Mouse (Mus musculus) embryonic facial prominence, embryonic 10.5 days (tissue): Measurements from ENCODE around the gene Trappc2l. TPM values are rescaled to one million over a fixed set of nuclear protein-coding genes. Genes with fewer than 3 reads are reported as not detected.

Experiments used
- DNase-seq: peaks from one replicate; pipeline ENCODE4 v3.0.0-alpha.2; 2017; ENCODE audit warnings: low spot score
- H3K27ac ChIP-seq: fragments of 300-500 bp; sonication (generic); replicated peaks from 2 replicates; pipeline ENCODE4 v1.5.1; 2016; ENCODE audit warnings: mild to moderate bottlenecking
- H3K27me3 ChIP-seq: fragments of 300-500 bp; sonication (generic); replicated peaks from 2 replicates; pipeline ENCODE4 v1.6.1; 2016; ENCODE audit warnings: low read depth, mild to moderate bottlenecking; ENCODE audit not compliant: poor library complexity, severe bottlenecking
- H3K36me3 ChIP-seq: fragments of 300-500 bp; sonication (generic); replicated peaks from 2 replicates; pipeline ENCODE4 v1.6.1; 2016; ENCODE audit warnings: mild to moderate bottlenecking, moderate library complexity
- H3K4me1 ChIP-seq: fragments of 300-500 bp; sonication (generic); 2 replicates; pipeline ENCODE4 v1.6.1; 2016
- H3K4me3 ChIP-seq: fragments of 300-500 bp; sonication (generic); 2 replicates; pipeline ENCODE4 v1.5.1; 2016; ENCODE audit warnings: mild to moderate bottlenecking, moderate library complexity
- H3K9me3 ChIP-seq: fragments of 300-500 bp; sonication (generic); 2 replicates; pipeline ENCODE4 v1.6.1; 2016; ENCODE audit warnings: mild to moderate bottlenecking
- whole genome bisulfite sequencing: fragments of 180-500 bp; shearing (Covaris S2); methylation state at CpG from one replicate; pipeline ENCODE4 v1.1.7; 2016; 5-methylcytosine and 5-hydroxymethylcytosine counted together
- microRNA-seq: library from miRNA; unstranded; fragments of <30 nt; microRNA quantifications from one replicate; pipeline ENCODE4, GENCODE M21; 2017
- polyA plus RNA-seq: library from polyadenylated mRNA; unstranded; fragments of >200 nt; fragmentation: Nextera tagmentation; extraction: Ambion mirVana; gene quantifications from 2 replicates; pipeline ENCODE4 v1.2.1, GENCODE M21; 2016

The Trappc2l gene
- polyA plus RNA-seq, 1 experiment from 2014 or later: 49.6 TPM

DNA sequence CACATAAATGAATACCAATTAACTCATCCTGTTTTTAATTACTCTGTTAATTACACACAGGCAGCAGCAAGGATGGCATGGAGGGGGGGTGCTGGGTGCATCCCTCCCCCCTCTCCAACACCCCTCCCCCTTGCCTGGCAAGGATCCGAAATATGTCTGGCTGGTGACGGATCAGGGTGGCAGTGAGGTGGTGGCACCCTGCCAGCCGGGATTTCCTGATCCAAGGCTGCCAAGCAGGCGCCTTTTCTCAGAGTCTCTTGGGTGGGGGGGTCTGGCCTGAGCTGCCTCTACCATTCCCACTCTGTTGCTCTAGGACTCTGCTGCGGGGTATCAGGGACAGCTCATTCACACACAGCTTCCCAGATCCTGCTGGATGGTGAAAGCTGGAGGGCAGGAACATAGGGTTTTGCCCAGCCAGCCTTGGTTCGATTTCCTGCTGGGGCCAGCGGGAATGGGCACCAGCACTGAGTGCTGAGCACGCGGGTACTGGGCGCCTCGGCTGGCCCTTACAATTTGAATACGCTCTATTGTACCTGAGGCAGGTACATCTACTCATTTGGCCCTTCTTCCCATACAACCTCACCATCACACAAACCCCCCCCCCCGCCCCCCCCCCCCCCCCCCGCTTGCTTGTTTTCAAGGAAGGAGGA, 54.4 kb downstream of the Trappc2l start:
- Histone ChIP-seq H3K27ac (no peak overlapping the region; the same call in 1 of the 2 replicates), H3K4me3 (no peak overlapping the region), H3K27me3 (peaks cover 70% of the 10 kb centered on the region), H3K9me3 (no peaks in the 10 kb centered on the region), H3K36me3 (no peaks in the 10 kb centered on the region), H3K4me1 (peaks cover 83% of the 10 kb centered on the region)
- DNase-seq: no peak
- WGBS: 61% methylated on average over 14 of the region's 14 CpGs

Small RNA genes lying within 50 kb of the gene (microRNA-seq; reads per million reads assigned to microRNA genes)
- not detected for gene Mir6396

Other genes starting within 250 kb of the Trappc2l start
- 81.8 and 82.5 TPM in 2 replicates for gene Zc3h18, start 235.0 kb upstream of the Trappc2l start, polyA plus RNA-seq
- gene Il17c, start 189.6 kb upstream of the Trappc2l start, polyA plus RNA-seq: 0.29 TPM in 1 of 2 replicates, not detected in the other
- 60.2 and 62.6 TPM in 2 replicates for gene Cyba, start 178.7 kb upstream of the Trappc2l start, polyA plus RNA-seq
- gene Mvd, start 168.2 kb upstream of the Trappc2l start, polyA plus RNA-seq: 51.2 and 59.9 TPM in 2 replicates
- 0.57 and 0.67 TPM in 2 replicates for gene Snai3, start 150.9 kb upstream of the Trappc2l start, polyA plus RNA-seq
- gene Rnf166, start 135.6 kb upstream of the Trappc2l start, polyA plus RNA-seq: 32.1 and 33.6 TPM in 2 replicates
- gene Ctu2, start 135.5 kb upstream of the Trappc2l start, polyA plus RNA-seq: 69.9 and 72.9 TPM in 2 replicates
- gene Piezo1, start 60.3 kb upstream of the Trappc2l start, polyA plus RNA-seq: 8.5 and 9.0 TPM in 2 replicates
- 70.0 and 76.4 TPM in 2 replicates for gene Cdt1, start 43.6 kb upstream of the Trappc2l start, polyA plus RNA-seq
- 296 and 300 TPM in 2 replicates for gene Aprt, start 34.7 kb upstream of the Trappc2l start, polyA plus RNA-seq
- gene Galns, start 177 bp upstream of the Trappc2l start, polyA plus RNA-seq: 4.6 and 5.2 TPM in 2 replicates
- 0.30 TPM in 1 of 2 replicates, not detected in the other for gene Pabpn1l, start 11.1 kb downstream of the Trappc2l start, polyA plus RNA-seq
- 1.7 and 2.3 TPM in 2 replicates for gene Cbfa2t3, start 87.5 kb downstream of the Trappc2l start, polyA plus RNA-seq
- gene Acsf3, start 163.8 kb downstream of the Trappc2l start, polyA plus RNA-seq: 15.9 and 16.4 TPM in 2 replicates
- 1.7 and 2.0 TPM in 2 replicates for gene Cdh15, start 236.3 kb downstream of the Trappc2l start, polyA plus RNA-seq